Mouse (Mus musculus): ENCODE measurements around the gene Gk.

Gene Gk

DNA sequence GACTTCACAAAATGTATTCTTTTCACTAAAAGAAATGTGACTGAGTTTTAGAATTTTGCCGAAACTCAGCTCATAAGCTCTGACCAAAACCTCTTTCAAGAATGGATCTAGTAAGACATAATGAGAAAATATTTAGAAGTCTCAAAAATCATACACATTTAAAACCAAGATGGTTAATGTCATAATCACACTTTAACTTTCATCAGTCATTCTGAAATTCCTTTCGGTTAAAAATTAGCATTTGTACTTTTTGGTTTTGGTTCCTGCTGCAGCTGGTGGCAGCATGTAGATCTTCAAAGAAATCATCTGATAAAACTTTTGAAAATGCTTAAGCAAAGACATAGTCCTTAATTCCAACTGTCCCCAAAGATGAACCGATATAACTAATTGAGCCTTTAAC, 70.9 kb downstream of the Gk start:
- no peak for TF ChIP-seq GATA4 (IDR thresholded peaks at IDR 0.05; ENCODE audit: insufficient replicate concordance, low read length)

DNA sequence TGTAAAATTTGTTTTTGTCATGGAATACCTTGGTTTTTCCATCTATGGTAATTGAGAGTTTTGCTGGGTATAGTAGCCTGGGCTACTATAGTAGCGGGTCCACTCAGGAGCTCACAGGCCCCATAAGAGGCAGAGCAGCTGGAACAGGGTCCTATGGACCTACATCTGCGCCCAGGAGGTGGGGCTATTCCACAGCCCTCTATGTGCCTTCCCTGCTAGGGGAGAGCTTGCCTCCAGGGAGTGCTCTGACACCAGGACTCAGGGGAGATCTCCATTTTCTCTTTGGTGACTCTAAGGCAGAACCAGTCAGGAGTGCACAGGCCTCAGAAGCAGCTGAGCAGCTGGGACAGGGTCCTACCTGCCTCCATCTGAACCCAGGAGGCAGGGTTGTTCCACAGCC, 92.9 kb downstream of the Gk start:
- no peak for TF ChIP-seq GATA4 (IDR thresholded peaks at IDR 0.05; ENCODE audit: insufficient replicate concordance, low read length)

DNA sequence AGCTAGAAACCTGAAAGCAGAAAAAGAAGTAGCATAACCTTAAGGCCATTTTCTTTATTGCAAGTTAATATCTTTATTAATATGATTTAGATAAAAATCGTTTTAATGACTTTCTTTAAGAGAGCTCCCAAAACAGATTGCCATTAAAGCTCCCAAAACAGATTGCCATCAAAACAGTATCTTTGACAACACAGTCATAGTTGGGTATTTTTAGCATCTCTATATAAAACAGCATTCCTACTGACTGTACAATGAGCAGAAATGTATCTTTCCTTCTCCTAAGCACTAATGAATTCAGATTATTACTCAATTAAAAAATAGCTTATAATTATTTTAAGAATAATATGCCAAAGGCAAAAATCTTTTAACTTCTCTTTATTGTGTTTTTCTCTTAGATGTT, 94.5 kb downstream of the Gk start:
- no peak for TF ChIP-seq GATA4 (IDR thresholded peaks at IDR 0.05; ENCODE audit: insufficient replicate concordance, low read length)

DNA sequence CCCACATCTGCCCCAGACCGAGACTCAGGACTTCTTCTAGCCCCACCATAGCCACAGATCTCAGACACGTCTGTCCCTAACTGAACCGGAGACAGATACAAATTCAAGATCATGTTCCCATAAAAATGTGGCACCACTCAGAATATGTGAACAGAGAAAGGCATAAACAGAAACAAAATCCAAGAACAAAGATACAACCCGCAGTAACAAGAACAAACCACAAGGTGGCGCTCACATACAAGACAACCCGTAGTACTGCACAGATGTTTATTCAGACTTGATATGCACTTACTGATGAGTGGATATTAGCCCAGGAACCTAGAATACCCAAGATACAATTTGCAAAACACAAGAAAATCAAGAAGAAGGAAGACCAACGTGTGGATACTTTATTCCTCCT, 99.8 kb downstream of the Gk start:
- TF ChIP-seq GATA4 (IDR thresholded peaks at IDR 0.05; ENCODE audit: insufficient replicate concordance, low read length) = no peak
